Mouse (Mus musculus) ES-E14 (cell line): ENCODE measurements around the gene Klrb1c.
A peak's percentile ranks its signal among the peaks of the same experiment; 100 is the strongest.
"Not testable (repeated sequence)": the region's sequence is repeated elsewhere in the genome, so short reads cannot be mapped to it uniquely, and the experiment has no call there.

Experiments
- CHD2 ChIP-seq: IDR thresholded peaks from 2 replicates; pipeline ENCODE4 v1.6.1; 2014; ENCODE audit warnings: mild to moderate bottlenecking, low read depth, low read length, inconsistent platforms
- MAFK ChIP-seq: IDR thresholded peaks from 2 replicates; pipeline ENCODE4 v1.6.1; 2014; ENCODE audit warnings: mild to moderate bottlenecking, low read depth, low read length, inconsistent platforms; ENCODE audit not compliant: insufficient read depth
- ZNF384 ChIP-seq: IDR thresholded peaks from 2 replicates; pipeline ENCODE4 v1.6.1; 2012; ENCODE audit warnings: low read depth, low read length, inconsistent platforms

GRCm38 (mm10) chr6:128760016-128760415 is 29.0 kb downstream of the Klrb1c start:
- TF ChIP-seq ZNF384, CHD2: not testable (repeated sequence)
- peak; percentile 83 for TF ChIP-seq MAFK
